Comparison of ENCODE assay signal across 16 mouse cellular contexts in genomic region chr1:194341758-194342157, GRCm38 (mm10).
"Had no signal": no experiment of that assay in that cellular context is flagged by ENCODE, and none has a peak within 500 bp of the region (broad histone marks: within the 10 kb centered on the region; RNA-seq: fewer than 3 reads in every experiment).

No protein-coding gene starts in this region.

- H3K4me1 ChIP-seq: liver, embryonic 12.5 days; megakaryocyte, embryonic 14.5 days had no signal

- H3K27me3 ChIP-seq: liver, embryonic 12.5 days; lung, embryonic 15.5 days; megakaryocyte, embryonic 14.5 days; neural tube, embryonic 13.5 days had no signal

- DNase-seq: kidney, adult 9 months; kidney, postnatal 25 days; liver, postnatal 0 days; lung, postnatal 14 days; retina, postnatal 1 day; right cerebral cortex, postnatal 4 days; spleen, adult 18-20 months; thymus, adult 18-20 months had no signal

- H3K4me2 ChIP-seq: liver, embryonic 12.5 days; lung, embryonic 15.5 days; neural tube, embryonic 13.5 days had no signal

- H3K9ac ChIP-seq: liver, embryonic 12.5 days; liver, postnatal 0 days; lung, embryonic 15.5 days; neural tube, embryonic 13.5 days had no signal

- H3K36me3 ChIP-seq: limb, embryonic 10.5 days; liver, embryonic 12.5 days; lung, embryonic 15.5 days; neural tube, embryonic 13.5 days had no signal

- ATAC-seq: intestine, postnatal 0 days; liver, embryonic 12.5 days had no signal

- H3K4me3 ChIP-seq: left cerebral cortex, adult 2 months; limb, embryonic 10.5 days; liver, embryonic 12.5 days; lung, embryonic 15.5 days; megakaryocyte, embryonic 14.5 days; neural tube, embryonic 13.5 days had no signal

- H3K9me3 ChIP-seq: limb, embryonic 10.5 days; liver, embryonic 12.5 days; lung, embryonic 15.5 days; megakaryocyte, embryonic 14.5 days; neural tube, embryonic 13.5 days had no signal

- H3K27ac ChIP-seq: left cerebral cortex, adult 2 months; limb, embryonic 10.5 days; liver, embryonic 12.5 days; lung, embryonic 15.5 days; macrophage; neural tube, embryonic 13.5 days had no signal
